Mouse (Mus musculus): ENCODE measurements around the gene Ubald1.

Gene Ubald1

DNA sequence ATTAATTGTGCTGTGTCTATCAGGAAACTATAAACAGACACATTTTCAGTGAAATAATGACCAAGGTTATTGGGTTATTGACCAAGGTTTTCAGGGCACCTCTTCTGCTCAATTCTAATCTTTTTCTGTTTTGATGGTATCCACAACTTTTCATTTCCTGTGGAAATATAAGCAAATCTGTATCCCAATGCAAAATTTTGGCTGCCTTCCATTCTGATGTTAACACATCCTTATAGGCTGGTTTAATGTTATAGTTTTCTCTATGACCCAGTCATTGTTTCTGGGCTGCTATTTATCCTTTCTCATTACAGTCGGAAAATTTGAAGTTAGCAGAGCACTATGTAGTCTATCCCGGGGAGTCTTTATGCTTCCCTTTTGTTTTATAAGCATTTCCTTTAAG, 19.6 kb upstream of the Ubald1 start:
- no peak for DNase-seq (ENCODE audit: low read depth, low spot score)

GRCm38 (mm10) chr16:4898881-4899280, 18.8 kb upstream of the Ubald1 start:
- no peak for DNase-seq (ENCODE audit: low read depth, low spot score)

- peak; percentile 48 for DNase-seq (ENCODE audit: low read depth, low spot score)
These were observed 17.1 kb upstream of the Ubald1 start for GRCm38 (mm10) chr16:4897146-4897730.

DNA sequence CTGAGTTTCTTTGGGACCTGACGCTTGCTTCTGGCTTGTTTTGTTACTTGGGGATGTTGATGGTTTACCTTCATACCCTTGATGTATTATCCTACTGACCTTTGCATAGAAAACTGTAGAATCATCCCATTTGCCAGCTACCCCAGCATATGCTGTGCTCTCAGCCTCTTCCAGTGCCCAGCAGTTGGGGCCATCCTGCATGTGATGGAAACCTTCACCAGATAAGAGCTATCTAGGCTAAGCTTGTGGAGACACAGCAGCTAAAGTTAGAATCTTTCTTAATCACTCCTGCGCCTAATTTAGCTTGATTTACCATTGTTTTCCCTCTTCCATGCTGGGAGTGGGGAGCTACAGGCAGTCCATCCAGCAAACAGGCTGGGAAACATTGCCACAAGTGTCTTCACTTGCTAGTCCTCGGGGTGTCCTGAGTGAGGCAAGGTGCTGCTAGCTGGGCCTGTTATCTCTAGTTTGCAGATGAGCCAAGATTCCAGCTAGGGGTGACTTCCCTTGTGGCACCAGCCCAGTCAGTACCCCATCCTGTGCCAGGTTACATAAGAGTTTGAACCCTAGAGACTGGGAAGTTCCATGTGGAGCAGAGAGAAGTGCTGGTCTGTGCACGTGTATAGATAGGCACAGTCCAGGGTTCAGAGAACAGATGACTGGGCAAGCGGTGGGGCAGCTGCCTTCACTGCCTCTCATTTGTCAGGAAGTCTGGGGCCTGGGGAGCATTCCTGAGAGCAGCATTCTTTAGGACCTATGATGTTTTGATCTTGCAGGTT, 16.3 kb upstream of the Ubald1 start:
- DNase-seq (ENCODE audit: low read depth, low spot score) = no peak

- no peak for DNase-seq (ENCODE audit: low read depth, low spot score)
These were observed 14.2 kb upstream of the Ubald1 start for GRCm38 (mm10) chr16:4894201-4894908.

DNA sequence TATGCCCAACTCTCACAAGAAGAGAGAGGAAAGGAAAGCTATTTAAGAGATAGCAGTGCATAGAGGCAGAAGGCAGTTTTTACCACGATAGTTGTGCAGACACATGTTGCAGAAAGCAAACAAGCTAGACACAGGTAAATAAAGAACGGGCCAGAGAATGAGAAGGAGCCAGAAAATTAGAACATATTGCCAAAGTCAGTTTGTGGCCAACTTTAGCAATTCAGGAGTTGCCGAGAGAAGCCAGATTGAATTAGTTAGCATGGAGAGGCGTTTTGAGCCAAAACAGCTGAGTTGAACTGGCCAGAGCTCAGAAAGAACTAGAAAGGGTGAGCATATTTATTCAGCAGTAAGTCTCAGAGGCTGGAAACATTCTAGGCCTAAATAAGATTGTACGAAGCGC, 12.1 kb upstream of the Ubald1 start:
- DNase-seq (ENCODE audit: low read depth, low spot score) = no peak

DNA sequence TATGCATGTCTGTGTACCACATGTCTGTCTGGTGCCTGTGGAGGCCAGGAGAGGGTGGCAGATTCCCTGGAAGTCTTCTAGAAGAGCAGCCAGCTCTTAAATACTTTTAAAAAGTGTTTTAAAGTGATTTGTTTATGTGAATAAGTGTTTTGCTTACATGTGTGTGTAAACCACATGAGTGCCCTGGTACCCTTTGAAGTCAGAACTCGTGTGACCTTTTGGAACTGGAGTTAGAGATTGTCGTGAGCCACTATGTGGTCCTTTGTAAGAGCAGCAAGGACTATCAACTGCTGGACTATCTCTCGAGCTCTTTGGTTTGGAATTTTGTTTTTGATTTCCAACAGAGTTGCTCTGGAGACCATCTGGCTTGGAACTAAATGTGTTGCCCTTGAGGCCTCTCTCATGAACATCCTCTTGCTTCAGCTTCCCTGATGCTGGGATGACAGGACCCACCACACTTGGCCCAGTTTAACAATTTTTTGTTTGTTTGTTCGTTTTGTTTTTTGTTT, 10.1 kb upstream of the Ubald1 start:
- DNase-seq (ENCODE audit: low read depth, low spot score) = no peak

DNA sequence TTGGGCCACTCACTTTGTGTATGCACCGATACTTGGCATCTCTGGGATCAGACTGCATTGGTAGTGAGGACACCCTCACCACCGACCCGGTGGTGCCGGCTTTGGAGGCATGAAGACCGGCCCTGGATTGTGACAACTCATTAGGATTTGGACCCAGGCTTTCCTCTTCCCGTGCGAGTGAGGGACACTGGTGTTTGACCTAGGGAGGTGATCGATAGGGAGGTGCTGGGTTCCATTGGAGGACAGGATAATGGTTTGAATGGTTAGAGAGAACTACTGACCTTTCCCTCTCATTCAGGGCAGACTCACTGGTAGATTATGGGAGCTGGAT, 6.5 kb upstream of the Ubald1 start:
- no peak for DNase-seq (ENCODE audit: low read depth, low spot score)

DNA sequence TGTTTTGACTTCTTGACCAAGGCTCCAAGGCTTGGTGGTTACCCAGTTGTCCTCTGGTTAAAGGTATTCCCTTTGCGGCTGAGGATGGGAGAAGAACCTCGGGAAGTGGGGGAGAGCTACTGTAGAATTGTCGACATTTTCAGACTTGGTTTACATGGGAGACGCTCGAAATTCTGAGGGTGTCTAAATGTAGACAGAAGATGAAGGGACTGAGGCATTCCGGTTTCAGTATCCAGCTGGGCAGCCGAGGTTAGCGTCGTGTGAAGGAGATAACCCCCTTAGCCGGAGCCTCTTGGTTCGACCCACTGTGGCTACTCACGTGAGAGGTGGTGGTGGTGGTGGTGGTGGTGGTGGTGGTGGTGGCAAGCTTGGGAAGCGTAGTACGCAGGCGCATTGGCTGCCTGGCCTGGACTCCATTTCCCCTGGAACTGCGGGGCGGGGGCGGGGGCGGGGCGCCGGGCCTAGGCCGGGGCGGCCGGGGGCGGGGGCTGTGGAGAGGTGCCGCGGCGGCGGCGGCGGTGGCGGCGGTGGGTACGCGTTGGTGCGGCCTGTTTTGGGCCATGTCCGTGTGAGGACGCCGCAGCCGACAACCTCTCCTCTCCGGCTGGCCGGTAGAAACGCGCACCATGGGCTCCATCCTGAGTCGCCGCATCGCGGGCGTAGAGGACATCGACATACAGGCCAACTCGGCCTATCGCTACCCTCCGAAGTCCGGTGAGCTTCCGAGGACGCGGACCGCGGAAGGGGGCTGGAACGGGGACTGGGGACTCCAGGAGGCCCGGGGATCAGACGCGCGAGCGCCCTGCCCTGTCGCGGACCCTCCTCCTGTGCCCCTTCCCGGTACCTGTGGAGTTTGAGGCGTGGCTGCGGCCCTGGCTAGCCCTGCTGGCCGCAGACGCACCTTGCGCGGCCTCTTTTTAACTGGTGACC, 5.9 kb upstream of the Ubald1 start, which contains the start of gene Mgrn1:
TSS of gene Mgrn1 (plus strand) at position 490 of the 930 bp plus-strand sequence.
- DNase-seq (ENCODE audit: low read depth, low spot score) = peak; percentile 90

GRCm38 (mm10) chr16:4884930-4885329, 4.8 kb upstream of the Ubald1 start:
- DNase-seq (ENCODE audit: low read depth, low spot score) = no peak

DNA sequence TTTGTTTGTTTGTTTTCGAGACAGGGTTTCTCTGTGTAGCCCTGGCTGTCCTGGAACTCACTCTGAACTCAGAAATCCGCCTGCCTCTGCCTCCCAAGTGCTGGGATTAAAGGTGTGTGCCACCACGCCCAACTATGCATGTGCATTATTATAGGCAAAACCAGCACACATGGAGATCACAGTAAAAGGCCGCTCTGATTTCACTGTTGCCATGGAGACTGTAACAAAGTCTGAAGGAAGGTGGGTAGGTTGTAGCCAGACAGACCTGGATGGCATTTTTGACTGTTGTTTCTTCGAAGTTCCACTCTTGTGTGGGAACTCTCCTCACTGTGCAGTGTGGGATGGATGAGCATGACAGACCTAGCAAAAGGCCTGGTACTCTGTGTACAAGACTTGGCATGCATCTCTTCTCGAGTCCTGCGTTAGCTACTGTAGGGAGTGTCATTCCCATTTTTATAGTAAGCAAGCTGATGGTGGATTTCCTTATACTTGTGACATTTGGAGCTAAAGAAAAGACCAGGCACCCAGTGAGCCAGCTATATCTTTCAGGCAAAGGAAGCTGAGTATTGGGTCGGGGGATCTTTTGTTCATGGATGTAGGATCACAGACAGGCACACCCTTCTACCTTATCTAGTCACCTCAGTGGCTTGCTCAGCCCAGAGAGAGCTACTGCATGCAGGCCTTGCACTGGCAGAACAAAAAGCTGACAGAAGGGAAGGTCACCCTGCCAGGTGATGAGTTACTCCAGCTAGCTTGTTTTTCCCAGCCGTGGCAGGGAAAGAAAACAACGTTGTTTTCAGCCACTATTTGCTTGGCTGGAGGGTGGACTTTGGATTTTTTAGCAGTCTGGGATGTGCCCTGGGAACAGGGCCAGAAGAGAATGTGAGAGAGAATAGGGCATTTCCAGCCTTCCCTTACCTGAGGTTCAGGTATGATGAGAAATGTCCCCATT, 1.6 kb upstream of the Ubald1 start:
- no peak for DNase-seq (ENCODE audit: low read depth, low spot score)

DNA sequence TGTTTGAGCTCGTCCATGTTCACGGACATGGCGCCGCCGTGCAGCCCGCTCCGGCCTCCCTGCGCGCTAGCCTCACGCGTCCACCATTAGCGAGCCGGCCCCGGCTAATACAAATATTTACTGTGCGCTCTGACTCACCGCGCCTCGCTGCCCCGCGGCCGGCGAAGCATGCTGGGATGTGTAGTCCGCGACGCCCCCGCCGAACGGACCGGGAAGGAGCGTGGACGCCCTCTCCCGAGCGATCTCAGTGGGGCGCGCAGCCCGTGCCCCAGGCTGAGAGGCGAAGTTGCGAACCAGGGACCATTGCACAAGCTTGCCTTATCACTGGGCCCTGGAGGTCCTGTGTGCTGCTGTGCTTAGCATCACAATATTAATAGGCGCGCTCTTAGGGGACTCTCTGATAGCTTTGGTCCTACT, 399 bp downstream of the Ubald1 start:
- peak; percentile 57 for DNase-seq (ENCODE audit: low read depth, low spot score)

- DNase-seq (ENCODE audit: low read depth, low spot score) = no peak
These were observed 911 bp downstream of the Ubald1 start for GRCm38 (mm10) chr16:4879101-4879707.

- no peak for DNase-seq (ENCODE audit: low read depth, low spot score)
These were observed 1.8 kb downstream of the Ubald1 start for GRCm38 (mm10) chr16:4878192-4878885.

GRCm38 (mm10) chr16:4877701-4878100, 2.4 kb downstream of the Ubald1 start:
- no peak for DNase-seq (ENCODE audit: low read depth, low spot score)

- DNase-seq (ENCODE audit: low read depth, low spot score) = no peak
These were observed 2.9 kb downstream of the Ubald1 start for GRCm38 (mm10) chr16:4877195-4877594.

DNA sequence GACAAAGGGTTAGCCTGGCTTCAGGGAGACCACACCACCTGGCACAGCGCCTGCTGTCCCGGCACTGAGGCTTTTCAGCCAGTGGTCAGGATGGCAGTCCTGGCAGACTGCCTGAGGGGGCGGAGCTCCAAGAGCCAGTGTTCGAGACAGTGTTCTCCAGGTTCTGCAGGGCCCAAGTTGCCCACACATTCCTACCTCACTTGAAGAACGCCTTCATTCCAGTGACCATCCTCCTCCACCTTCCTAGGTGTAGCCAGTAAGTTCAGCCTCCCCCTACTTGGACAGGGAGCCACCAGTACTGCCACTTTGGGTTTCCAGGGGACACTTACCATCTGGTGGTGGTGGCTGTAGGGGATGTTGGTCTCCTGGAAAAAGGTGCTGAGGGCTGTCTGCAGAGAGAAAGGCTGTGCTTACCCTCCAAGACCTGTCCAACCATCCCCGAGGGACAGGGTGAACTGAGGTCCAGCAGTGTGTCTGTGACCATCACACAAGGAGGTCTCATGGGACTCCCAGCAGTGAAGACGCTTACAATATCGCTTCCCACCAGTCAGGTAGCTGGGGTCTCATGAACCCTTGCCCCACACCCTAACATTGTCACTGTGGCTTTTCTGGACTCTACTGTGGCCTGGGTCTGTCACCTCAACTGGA, 4.0 kb downstream of the Ubald1 start:
- no peak for DNase-seq (ENCODE audit: low read depth, low spot score)

- no peak for DNase-seq (ENCODE audit: low read depth, low spot score)
These were observed 4.7 kb downstream of the Ubald1 start for GRCm38 (mm10) chr16:4875198-4876032.

Data from WW6 (cell line).